Mouse (Mus musculus): Measurements from ENCODE around the gene Ret.
A peak's percentile ranks its signal among the peaks of the same experiment; 100 is the strongest.

Gene Ret

DNA sequence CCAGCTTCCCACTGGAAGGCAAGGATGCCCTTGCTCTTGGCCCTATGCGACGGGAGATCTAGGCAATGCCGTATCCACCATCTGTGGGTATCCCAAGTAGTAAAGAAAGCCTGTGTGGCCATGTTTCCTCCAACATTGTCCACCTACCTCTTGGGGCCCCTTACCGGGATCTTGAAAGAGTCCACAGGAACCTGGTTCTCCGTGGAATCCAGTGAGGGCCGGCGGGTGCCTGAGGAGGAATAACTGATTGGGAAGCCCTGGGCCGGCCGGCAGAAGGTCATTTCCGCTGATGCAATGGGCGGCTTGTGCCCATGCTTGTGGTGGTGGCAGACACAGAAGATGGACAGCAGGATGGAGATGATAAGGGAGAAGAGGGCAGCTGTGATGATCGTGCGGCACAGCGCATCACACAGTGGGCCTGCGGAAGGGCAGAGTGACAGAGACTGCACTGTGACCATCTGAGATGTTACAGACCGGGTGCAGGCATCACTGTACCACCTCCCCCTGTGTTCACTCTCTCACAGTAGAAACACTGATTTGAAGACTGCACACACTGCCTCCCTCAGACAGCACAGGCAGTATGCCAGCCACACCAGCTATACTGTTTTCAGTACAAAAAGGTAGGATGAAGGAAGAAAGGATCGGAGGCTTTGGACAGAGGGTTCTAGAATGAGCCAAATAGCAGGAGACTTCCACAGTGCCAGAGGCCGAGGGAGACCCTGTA is 24.1 kb downstream of the Ret start:
- no peak for DNase-seq

DNA sequence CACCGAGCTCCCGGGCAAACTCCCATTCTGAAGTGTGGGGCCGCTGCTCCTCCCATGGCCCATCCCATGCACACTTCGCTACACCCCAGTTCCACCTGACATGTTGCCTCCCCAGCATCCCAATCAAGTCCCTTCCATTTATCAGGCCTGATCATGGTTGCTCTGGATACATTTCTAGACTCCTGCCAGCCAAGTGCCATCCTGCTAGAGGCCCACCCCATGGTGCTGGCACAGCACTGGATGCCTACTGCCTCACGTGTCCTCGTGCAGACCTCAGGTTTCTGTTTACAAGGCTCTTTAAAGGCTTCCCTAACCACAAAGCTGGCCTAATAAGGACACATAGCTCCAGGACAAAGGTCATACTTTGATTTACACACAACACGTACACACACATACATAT is 26.1 kb downstream of the Ret start:
- DNase-seq, result no peak

DNA sequence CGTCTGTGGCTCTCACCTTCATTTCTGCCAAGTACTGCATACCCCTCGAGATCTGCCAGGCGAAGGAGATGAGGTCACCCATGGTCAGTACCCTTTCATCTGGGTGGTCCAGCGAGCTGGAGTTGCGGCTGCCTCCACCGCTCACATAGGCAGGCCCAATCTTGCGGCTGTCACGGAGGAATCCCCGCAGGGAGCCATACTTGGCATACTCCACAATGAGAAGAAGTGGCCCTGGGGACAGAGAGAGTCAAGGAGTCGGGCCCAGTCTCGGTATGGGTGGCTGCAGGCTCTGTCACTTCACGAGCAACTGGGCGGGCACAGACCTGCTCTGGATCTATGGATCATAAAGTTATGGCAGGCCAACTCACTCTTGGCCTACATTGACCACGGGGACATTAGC is 29.4 kb downstream of the Ret start:
- no peak for DNase-seq

DNA sequence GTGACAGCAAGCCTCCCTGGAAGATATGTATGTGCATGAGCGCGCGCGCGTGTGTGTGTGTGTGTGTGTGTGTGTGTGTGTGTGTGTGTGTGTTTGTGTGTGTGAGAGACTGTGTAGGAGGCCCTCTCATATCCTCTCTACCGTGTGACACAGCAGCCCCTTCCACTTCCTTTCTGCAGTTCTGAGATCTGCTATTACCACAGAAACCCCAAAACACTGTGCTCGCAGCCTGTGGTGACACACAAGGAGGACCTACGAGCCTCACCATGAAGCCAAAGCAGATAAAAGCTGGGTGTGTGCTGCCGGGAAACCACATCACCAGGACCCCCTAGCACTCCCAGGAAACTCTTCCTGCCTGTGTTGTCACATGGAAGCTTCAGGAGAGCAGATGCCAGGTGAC is 30.5 kb downstream of the Ret start:
- DNase-seq, result no peak

DNA sequence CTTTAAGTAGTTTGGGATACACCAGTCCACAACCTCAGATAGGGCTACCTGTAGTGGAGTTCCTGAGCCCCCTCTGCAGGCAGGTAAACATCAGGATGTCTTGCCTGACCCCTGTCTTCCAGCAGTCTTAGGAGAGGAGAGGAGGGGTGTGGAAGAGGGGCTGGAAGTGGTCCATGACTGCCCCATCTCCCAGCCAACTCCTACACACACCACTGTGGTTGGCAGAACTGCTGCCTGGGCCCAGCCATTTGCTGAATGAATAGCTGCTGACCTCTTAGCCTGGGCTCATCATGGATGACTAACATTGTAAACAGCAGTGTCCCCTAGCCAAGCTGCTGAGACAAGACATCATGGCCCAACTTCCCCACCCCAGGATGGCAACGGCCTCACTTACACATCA is 32.0 kb downstream of the Ret start:
- no peak for DNase-seq

DNA sequence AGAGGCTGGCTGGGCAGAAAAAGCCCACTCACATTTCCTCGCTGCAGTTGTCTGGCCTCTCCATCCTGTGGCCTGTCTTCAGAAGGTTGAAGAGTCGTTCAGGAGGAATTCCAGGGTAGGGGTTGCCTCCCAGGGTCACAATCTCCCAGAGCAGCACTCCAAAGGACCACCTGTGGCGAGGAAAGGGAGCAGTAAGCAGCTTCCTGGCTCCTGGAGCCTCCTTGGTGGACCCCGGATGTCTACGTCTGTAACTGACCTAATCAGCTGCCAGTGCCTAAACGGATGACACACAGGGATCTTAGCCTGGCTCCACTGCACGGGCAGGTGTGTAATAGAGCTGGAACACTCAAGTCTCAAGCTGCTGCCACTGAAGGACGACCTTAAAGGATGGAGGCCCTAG is 32.8 kb downstream of the Ret start:
- DNase-seq, result no peak

DNA sequence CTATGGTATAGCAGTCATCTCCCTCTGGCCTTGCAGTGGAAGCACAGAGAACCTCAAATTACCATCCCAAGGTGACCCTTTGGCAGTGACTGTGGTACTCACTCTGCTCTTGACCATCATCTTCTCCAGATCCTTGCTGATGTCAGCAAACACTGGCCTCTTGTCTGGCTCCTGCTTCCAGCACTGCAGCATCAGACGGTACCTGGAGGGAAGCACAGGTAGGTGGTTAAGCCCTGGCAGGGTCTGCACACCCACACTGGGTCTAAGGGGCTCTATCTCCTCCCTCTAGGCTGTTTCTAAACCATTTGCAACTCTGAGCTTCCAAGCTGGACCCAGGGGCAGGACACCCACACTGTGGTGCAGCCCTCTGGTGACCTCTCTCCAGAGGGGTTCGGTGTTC is 34.4 kb downstream of the Ret start:
- DNase-seq, result no peak

DNA sequence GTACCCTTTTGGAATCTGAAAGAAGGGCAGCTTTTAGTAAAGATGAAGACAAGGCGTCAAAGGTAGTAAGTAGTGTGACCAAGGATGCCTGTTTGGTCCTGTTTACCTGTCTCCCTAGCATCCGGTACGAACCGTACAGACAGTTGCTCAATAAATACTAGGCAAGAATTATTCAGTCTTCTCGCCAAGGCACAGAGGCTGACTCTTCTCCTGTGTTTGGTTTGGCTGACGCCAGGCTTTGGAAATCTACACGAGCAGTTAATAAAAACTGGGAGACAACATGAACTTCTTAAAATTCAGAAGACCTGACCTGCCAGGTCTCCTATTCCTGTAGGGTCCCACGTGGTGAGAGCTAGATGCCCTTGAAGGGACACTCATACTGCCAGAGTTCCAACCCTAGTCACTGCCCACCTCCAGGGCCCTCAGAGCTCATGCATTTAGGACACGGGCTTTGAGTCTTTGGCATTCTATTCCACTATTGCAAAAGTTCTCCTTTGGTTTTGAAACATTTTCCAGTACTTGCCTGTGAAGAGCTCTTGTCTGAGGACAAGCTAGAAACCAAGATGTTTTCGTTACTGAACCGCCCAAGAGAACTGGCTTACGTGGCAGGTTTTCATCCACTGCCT is 34.9 kb downstream of the Ret start:
- peak; percentile 1 for DNase-seq

DNA sequence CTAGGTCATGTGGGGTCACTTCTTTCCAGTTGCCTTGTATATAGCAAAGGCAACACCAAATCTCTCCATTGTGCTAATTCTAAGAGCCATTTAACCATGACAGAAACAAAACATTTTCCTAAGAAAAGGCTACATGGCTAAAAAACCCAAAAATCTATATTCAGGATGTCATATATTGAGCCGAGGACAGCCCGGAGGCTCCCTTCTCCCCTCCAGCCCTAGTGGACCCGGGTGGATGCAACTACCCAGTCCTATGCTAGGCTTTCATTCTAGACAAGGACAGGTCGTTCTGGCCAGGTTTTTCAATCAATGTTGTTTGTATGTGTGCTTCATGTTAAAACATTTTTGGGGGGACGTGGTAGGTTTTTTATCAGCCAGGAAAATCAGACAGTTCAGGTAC is 44.4 kb downstream of the Ret start:
- no peak for DNase-seq

DNA sequence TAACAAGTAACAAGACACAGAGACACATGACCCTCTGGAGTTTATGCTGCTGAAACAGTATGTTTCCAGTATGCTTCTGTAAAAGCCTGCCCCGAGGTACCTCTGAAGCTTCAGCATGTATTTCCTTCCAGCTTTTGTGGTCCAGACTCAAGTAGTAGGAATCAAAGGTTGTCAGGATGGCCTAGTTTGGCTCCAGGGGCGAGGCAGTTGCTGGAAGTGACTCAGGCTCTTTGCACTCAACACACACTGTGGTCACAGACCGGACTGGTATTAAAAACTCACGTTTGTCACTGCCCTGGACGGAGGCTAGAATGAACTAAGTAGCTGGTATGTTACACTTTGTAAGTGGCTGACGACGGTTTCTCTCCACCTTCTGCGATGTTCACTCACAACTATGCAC is 46.5 kb downstream of the Ret start:
- no peak for DNase-seq

DNA sequence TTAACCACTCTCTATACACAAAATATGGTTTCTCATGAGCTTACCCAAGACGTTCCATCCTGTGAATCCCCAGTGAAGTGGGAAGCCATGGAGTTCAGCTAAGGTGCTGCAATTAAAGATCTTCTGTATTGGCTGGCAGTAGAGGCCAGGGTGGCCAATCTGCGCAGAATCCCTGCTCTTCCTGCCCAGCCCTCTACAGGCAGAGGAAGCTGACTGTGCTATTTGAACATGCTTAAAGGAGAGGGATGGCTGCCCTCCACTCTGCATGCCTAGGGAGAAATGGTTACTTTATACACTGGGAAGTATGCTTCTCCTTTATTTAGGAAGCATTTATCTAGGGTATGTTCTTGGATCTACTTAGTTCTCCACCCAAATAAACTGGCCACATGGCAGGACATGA is 47.0 kb downstream of the Ret start:
- DNase-seq, result no peak

DNA sequence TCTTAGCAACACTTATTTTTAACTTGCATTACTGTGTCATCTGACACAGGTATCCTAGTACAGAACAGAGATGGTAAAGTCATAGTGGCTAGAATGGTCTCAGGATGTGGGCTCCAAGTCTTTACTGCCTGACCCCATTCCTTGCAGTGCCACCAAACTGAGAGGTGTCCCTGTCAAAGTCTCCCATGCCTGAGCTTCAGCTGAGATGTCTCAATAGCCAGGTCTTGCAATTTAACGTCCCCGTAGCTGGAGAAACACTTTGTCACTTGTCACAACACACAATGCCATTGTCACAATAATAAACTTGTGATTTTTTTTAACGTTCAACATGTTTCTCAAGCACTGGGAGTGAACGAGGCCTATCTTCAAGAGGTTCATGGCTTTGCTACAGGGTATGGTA is 47.4 kb downstream of the Ret start:
- no peak for DNase-seq

DNA sequence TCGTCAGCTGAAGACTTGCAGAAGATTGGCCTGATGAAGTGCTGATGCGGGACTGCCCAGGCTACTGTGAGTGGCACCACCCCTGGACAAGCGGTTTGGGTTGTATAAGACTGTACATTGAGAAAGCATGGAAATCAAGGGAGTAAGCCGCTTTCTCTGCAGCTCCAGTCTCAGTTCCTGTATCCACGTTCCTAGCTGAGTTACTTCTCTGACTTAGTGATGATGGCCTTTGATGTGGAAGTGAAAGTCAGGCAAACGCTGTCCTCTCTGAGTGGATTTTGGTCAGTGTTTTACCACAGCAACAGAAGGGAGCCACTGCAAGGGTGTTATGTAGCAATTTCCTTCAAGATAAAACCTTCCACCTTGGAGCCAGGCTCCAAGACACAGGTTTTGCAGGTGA is 56.6 kb downstream of the Ret start:
- no peak for DNase-seq

DNA sequence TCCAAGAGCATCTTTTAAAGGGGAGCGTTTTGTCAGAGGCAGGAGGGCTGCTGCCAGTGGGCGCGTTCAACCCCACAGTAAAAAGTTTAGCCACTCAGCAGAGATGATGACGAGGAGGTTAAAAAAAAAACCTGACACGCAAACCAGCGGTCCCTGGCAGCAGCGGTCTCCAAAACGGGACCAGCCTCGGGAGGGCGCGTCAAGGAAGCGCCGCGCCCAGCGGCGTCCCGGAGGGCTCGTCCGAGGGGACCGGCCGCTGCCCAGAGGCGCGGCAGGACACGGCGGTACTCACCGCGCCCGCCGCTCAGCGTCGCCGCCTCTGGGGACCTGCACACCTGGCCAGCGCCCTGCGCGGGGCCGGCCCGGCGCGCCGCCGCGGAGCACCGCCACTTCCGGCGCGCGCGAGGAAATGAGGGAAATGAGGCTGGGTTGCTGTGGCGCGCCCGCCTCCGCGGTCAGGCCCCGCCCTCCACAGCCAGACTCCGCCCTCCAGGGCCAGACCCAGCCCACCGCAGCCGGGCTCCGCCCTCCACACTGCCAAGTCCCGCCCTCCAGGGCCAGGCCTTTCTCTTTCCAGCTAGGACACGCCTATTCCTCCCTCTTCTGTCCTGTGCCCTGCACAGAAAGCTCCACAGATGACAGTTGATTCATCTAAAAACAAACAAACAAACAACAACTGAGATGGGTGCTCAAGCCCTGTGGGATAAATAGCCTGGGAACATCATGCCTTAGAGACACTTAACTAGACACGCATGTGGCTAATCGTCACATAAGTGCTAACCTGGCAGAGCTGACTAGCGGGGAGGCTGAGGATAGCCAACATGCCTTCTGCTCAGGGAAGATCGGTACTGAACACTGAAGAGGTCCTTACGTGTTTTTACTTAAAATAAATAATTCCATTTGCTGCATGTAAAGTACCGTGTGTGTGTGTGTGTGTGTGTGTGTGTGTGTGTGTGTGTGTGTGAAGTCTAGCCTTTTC is 58.5 kb downstream of the Ret start, which contains the start of gene Csgalnact2:
TSS of gene Csgalnact2 (minus strand) at position 410 of the 979 bp plus-strand sequence.
- DNase-seq, result peak; percentile 97

DNA sequence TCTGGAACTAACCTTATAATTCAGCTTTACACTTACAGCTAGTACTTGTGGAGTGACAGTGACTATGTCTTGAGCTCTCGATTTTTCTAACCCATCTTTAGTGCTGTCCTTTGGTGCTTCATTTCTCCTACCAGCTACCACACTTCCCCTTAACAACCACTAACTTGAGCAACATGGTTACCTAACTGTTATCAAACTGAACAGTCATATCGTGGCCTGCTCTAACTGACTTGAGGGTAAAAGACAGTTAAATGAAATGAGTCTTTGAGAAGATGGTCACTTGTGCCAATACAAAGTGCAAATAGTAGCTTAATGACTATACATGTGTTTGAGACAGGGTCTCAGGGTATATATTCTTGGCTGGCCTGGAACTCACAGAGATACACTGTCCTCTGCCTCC is 60.4 kb downstream of the Ret start:
- no peak for DNase-seq

DNA sequence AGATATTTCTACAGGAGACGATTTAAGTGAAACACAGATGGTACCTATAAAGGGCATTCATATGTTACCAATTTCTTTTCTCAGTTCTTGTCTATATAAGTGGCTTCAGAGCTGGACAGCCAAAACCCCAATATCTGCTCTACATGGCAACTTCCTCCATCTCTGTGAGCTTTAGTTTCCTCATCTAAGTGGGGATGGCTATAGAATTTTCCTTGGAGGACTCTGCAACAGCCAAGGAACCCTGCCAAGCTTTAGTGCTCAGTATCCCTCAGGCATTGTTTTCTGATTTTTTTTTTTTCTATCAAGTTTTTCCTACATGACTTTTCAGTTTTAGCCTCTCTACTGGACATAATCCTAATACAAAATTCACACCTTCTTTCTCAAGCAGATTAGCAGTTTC is 63.1 kb downstream of the Ret start:
- no peak for DNase-seq

DNA sequence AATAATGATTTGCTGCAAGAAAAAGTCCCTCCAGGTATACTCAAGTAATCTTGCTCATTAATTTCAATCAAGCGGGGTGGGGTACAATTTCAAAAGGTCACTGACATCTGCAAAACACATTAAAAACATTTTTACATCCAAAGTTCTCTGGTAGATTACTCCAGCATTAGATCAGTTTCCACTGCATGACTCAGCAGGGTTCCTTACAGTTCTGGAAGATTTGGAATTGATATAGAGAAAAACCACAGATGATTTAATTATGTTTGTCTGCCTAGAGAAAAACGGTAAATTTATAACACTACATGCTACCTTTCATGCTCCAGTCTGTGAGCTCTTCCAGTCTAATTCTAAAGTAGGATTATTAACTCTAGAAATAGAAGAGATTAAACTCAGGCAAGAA is 67.5 kb downstream of the Ret start:
- DNase-seq, result no peak

DNA sequence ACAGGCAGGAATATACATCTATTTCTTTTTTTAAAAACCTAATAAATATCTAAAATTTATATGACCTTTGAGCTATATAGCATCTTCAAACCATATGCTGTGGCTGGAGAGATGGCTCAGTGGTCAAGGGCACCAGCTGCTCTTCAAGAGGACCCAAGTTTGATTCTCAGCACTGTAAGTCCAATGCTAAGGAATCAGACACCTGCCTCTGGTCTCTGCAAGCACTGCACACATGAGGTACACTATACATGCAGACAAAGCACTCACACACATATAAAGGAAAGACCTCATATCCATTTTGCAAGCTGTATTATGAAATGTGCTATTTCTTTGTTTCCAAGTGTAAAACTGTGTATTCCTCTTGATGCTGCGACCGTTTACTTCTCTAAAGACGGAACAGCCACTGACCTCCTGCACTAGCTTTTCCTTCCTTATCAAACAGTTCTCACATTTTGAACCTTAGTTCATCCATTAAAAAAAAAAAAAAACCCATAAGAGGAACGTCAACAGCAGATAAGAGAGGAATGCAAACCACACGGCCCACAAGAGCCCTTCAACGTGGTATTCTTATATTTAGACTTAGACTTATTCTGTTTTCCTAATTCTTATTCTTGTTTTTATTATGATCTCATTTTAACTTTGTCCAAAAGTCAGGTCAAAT is 69.6 kb downstream of the Ret start:
- no peak for DNase-seq

DNA sequence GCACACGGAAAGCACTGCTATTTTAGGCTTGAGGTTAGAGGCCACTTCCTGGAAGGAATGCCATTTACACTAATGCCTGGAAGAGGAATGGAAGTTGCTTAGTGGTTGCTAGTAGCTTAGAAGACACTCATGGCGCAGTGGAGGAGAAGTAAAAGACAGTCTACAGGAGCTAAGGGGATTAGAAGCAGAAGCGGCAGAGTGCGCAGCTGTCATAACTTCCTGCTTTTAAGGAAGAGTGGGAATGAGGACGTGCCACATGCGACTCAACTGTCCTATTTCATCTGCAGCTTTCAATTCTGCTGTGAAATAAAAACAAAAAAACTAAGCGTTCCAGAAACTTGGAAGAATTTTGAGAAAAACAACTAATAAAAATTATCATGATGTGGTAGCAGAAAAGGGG is 70.3 kb downstream of the Ret start:
- DNase-seq, result no peak

DNA sequence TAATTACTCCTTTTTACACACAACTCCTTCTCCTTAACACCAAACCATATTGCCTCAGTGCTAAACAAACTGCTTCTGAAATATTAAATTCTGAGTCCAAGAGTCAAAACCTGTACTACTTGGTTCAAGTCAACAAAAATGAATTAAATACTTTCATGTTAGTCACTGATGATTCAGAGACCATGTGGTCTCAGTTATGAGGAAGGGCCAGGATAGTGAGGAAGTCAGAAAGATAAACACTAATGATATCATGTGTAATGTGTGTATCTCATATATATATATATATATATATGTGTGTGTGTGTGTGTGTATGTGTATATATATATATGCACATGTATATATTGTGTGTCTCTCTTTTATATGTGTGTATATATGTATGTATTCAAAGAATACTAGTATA is 70.9 kb downstream of the Ret start:
- no peak for DNase-seq

DNA sequence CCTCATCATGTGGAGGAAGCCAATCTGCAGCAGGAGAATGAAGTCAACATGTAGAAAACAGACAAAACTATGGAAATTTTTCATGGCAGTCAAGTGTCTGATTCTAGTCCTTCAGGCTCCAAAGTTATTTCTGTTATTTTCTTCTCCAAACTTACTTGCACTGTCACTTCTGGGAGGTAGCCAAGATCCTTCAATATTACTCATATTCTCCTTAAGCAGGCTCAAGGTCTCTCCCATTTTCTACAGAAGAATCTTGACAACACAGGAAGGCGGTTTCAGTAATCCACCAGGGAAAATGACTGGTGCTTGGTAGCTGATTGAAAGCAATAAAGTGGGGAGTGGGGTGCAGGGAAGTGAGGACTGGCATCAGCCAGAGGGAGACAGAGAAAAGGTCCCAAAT is 74.8 kb downstream of the Ret start:
- DNase-seq, result no peak

DNA sequence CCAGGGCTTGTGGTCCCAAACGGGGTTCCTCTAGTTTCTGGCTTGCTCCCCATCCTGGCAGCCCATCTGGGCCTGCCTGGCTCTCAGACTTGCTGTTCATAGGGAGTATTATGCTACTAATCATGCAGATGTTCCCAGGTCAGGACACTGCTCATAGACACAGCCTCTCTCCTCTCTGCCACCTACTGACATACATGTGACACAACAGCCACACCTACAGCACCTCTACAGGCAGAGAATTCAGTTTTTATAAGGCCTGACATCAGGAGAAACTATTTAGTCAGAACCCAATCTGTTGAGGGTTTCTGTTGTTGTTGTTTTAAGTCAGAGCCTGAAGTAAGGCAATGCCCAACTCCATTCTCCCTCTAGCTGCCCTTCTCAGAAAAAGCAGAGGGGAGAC is 85.7 kb downstream of the Ret start:
- no peak for DNase-seq
